Mouse (Mus musculus) hindbrain, embryonic 16.5 days (tissue): Measurements from ENCODE around the gene Frem2. TPM values are rescaled to one million over a fixed set of nuclear protein-coding genes. Genes with fewer than 3 reads are reported as not detected.
A peak's percentile ranks its signal among the peaks of the same experiment; 100 is the strongest.

Source experiments
- ATAC-seq: fragments of 200-750 bp; cut with Nextera tagmentation; 2 replicates; pipeline ENCODE4 v1.8.0; 2017; ENCODE audit warnings: moderate TSS enrichment, moderate library complexity
- H3K27ac ChIP-seq: fragments of 300-500 bp; sonication (generic); 2 replicates; pipeline ENCODE4 v1.5.1; 2014; ENCODE audit warnings: low read depth, mild to moderate bottlenecking, control low read depth, low read length, moderate library complexity
- H3K27me3 ChIP-seq: fragments of 300-500 bp; sonication (generic); replicated peaks from 2 replicates; pipeline ENCODE4 v1.6.1; 2014; ENCODE audit warnings: low read length; ENCODE audit not compliant: control insufficient read depth, insufficient read depth
- H3K36me3 ChIP-seq: fragments of 300-500 bp; sonication (generic); 2 replicates; pipeline ENCODE4 v1.6.1; 2014; ENCODE audit warnings: mild to moderate bottlenecking, low read length, moderate library complexity, mixed read lengths; ENCODE audit not compliant: control insufficient read depth, insufficient read depth
- H3K4me1 ChIP-seq: fragments of 300-500 bp; sonication (generic); 2 replicates; pipeline ENCODE4 v1.6.1; 2014; ENCODE audit warnings: low read depth, low read length; ENCODE audit not compliant: control insufficient read depth, insufficient read depth
- H3K4me2 ChIP-seq: fragments of 300-500 bp; sonication (generic); 2 replicates; pipeline ENCODE4 v1.6.1; 2014; ENCODE audit warnings: mild to moderate bottlenecking, low read length, control low read depth, moderate library complexity
- H3K4me3 ChIP-seq: fragments of 300-500 bp; sonication (generic); 2 replicates; pipeline ENCODE4 v1.5.1; 2014; ENCODE audit warnings: mild to moderate bottlenecking, low read length, control low read depth, moderate library complexity
- H3K9ac ChIP-seq: fragments of 300-500 bp; sonication (generic); 2 replicates; pipeline ENCODE4 v1.6.1; 2014; ENCODE audit warnings: low read depth, mild to moderate bottlenecking, control low read depth, low read length, moderate library complexity
- H3K9me3 ChIP-seq: fragments of 300-500 bp; sonication (generic); 2 replicates; pipeline ENCODE4 v1.6.1; 2014; ENCODE audit warnings: mild to moderate bottlenecking, low read length, moderate library complexity; ENCODE audit not compliant: control insufficient read depth
- WGBS: fragments of 180-500 bp; shearing (Covaris S2); extraction: QIAGEN DNeasy Blood & Tissue Kit; methylation state at CpG from one replicate; pipeline ENCODE4 v1.1.7; 2014; 5-methylcytosine and 5-hydroxymethylcytosine counted together
- polyA plus RNA-seq: library from polyadenylated mRNA; unstranded; fragments of >200 nt; fragmentation: Nextera tagmentation; extraction: Ambion mirVana; gene quantifications from 2 replicates; pipeline ENCODE4 v1.2.1, GENCODE M21; 2015

Frem2 gene
- polyA plus RNA-seq, 1 experiment from 2014 or later = 1.7 TPM

GRCm38 (mm10) chr3:53669736-53670135 is 12.6 kb upstream of the Frem2 start:
- no peak overlapping the region for H3K27ac ChIP-seq
- 86% methylated on average over 2 of the region's 2 CpGs for WGBS
- no peak overlapping the region for H3K9ac ChIP-seq

GRCm38 (mm10) chr3:53657744-53658534 is 784 bp upstream of the Frem2 start:
- WGBS = 1% methylated on average over 21 of the region's 21 CpGs
- peak overlapping the region; percentile 100 for H3K4me2 ChIP-seq
- peaks cover 12% of the 10 kb centered on the region for H3K9me3 ChIP-seq
- H3K36me3 ChIP-seq = no peaks in the 10 kb centered on the region
- H3K27me3 ChIP-seq = peaks cover 10% of the 10 kb centered on the region
- H3K27ac ChIP-seq = no peak overlapping the region
- no peak for ATAC-seq
- peak overlapping the region; percentile 10; the same call in 1 of the 2 replicates for H3K9ac ChIP-seq
- peak overlapping the region; percentile 56 for H3K4me3 ChIP-seq
- H3K4me1 ChIP-seq = peaks cover 20% of the 10 kb centered on the region

More at GRCm38 (mm10) chr3:53669736-53670135, 12.6 kb upstream of the Frem2 start:
- Histone ChIP-seq H3K9me3 (no peaks in the 10 kb centered on the region), H3K27me3 (no peaks in the 10 kb centered on the region), H3K4me3 (no peak overlapping the region), H3K4me2 (no peak overlapping the region), H3K4me1 (no peaks in the 10 kb centered on the region; the same call in 1 of the 2 replicates), H3K36me3 (no peaks in the 10 kb centered on the region)
- ATAC-seq = no peak

- under 1% methylated on average over 42 of the region's 42 CpGs for WGBS
- peak overlapping the region; percentile 100 for H3K4me2 ChIP-seq
- peaks cover 15% of the 10 kb centered on the region for H3K9me3 ChIP-seq
- no peak overlapping the region for H3K27ac ChIP-seq
- H3K9ac ChIP-seq = peak overlapping the region; percentile 63
- H3K4me3 ChIP-seq = peak overlapping the region; percentile 56
- peaks cover 10% of the 10 kb centered on the region for H3K27me3 ChIP-seq
- H3K4me1 ChIP-seq = peaks cover 20% of the 10 kb centered on the region
- H3K36me3 ChIP-seq = no peaks in the 10 kb centered on the region
- ATAC-seq = peak; percentile 31; the same call in 1 of the 2 replicates
These were observed 752 bp downstream of the Frem2 start for GRCm38 (mm10) chr3:53656328-53656877.

- no peaks in the 10 kb centered on the region for H3K36me3 ChIP-seq
- H3K27me3 ChIP-seq = peaks cover 10% of the 10 kb centered on the region
- H3K4me1 ChIP-seq = peaks cover 20% of the 10 kb centered on the region
- H3K4me2 ChIP-seq = no peak overlapping the region
- H3K9me3 ChIP-seq = peaks cover 15% of the 10 kb centered on the region
- H3K9ac ChIP-seq = no peak overlapping the region
- WGBS = 84% methylated on average over 13 of the region's 13 CpGs
- ATAC-seq = no peak
- H3K4me3 ChIP-seq = no peak overlapping the region
- H3K27ac ChIP-seq = no peak overlapping the region
These were observed 1.8 kb downstream of the Frem2 start for GRCm38 (mm10) chr3:53655343-53655742.

GRCm38 (mm10) chr3:53650003-53650748 is 7.0 kb downstream of the Frem2 start:
- Histone ChIP-seq H3K4me2 (peak overlapping the region; percentile 9), H3K4me1 (no peaks in the 10 kb centered on the region), H3K27ac (peak overlapping the region; percentile 12; the same call in 1 of the 2 replicates), H3K9me3 (peaks cover 15% of the 10 kb centered on the region), H3K9ac (no peak overlapping the region), H3K27me3 (no peaks in the 10 kb centered on the region), H3K36me3 (no peaks in the 10 kb centered on the region), H3K4me3 (no peak overlapping the region)
- peak; percentile 42 for ATAC-seq
- WGBS = 6% methylated on average over 8 of the region's 8 CpGs

- no peak overlapping the region for H3K4me3 ChIP-seq
- H3K27me3 ChIP-seq = no peaks in the 10 kb centered on the region
- H3K9me3 ChIP-seq = peaks cover 9% of the 10 kb centered on the region
- H3K4me1 ChIP-seq = no peaks in the 10 kb centered on the region
- H3K9ac ChIP-seq = no peak overlapping the region
- no peak overlapping the region for H3K27ac ChIP-seq
- no peak for ATAC-seq
- 51% methylated on average over 4 of the region's 4 CpGs for WGBS
- H3K4me2 ChIP-seq = no peak overlapping the region
- no peaks in the 10 kb centered on the region for H3K36me3 ChIP-seq
These were observed 7.7 kb downstream of the Frem2 start for GRCm38 (mm10) chr3:53649425-53649824.

GRCm38 (mm10) chr3:53648902-53649301 is 8.3 kb downstream of the Frem2 start:
- Histone ChIP-seq H3K27ac (no peak overlapping the region), H3K9ac (no peak overlapping the region), H3K36me3 (no peaks in the 10 kb centered on the region), H3K4me2 (no peak overlapping the region), H3K4me1 (no peaks in the 10 kb centered on the region), H3K4me3 (no peak overlapping the region), H3K9me3 (peaks cover 5% of the 10 kb centered on the region; the same call in 1 of the 2 replicates), H3K27me3 (no peaks in the 10 kb centered on the region)
- 81% methylated on average over 4 of the region's 4 CpGs for WGBS
- no peak for ATAC-seq

- WGBS = 81% methylated on average over 3 of the region's 3 CpGs
These were observed 21.2 kb downstream of the Frem2 start for GRCm38 (mm10) chr3:53635948-53636347.

GRCm38 (mm10) chr3:53631126-53631525 is 26.0 kb downstream of the Frem2 start:
- no peak for ATAC-seq
- Histone ChIP-seq H3K4me2 (no peak overlapping the region), H3K36me3 (no peaks in the 10 kb centered on the region)

More at GRCm38 (mm10) chr3:53635948-53636347, 21.2 kb downstream of the Frem2 start:
- Histone ChIP-seq H3K27me3 (no peaks in the 10 kb centered on the region), H3K27ac (no peak overlapping the region), H3K9ac (no peak overlapping the region), H3K4me2 (no peak overlapping the region), H3K36me3 (no peaks in the 10 kb centered on the region), H3K4me3 (no peak overlapping the region), H3K9me3 (no peaks in the 10 kb centered on the region), H3K4me1 (no peaks in the 10 kb centered on the region)
- ATAC-seq = no peak

More at GRCm38 (mm10) chr3:53631126-53631525, 26.0 kb downstream of the Frem2 start:
- Histone ChIP-seq H3K9me3 (no peaks in the 10 kb centered on the region), H3K4me3 (no peak overlapping the region), H3K27me3 (no peaks in the 10 kb centered on the region), H3K27ac (no peak overlapping the region), H3K4me1 (no peaks in the 10 kb centered on the region), H3K9ac (no peak overlapping the region)
- 57% methylated on average over 14 of the region's 14 CpGs for WGBS
